Mouse (Mus musculus): ENCODE data around the gene Gm8797.
"Not testable (repeated sequence)": the region's sequence is repeated elsewhere in the genome, so short reads cannot be mapped to it uniquely, and the experiment has no call there.

The Gm8797 gene

DNA sequence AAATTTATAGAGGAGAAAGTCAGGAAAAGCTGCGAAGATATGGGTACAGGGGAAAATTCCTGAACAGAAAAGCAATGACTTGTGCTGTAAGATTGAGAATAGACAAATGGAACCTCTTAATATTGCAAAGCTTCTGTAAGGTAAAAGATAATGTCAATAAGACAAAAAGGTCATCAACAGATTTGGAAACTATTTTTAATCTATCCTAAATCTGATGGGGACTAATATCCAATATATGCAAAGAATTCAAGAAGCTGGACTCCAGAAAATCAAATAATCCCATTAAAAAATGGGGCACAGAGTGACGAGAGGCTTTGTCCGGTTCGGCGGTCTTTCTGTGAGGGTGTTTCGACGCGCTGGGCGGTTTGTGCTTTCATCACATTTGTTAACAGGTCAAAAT is at the start of gene Gm8797:
Gene Gm8797 (plus strand): TSS at position 301 of the 400 bp plus-strand sequence.
- in situ Hi-C loops (cut with MboI, MseI) = not testable (repeated sequence)

DNA sequence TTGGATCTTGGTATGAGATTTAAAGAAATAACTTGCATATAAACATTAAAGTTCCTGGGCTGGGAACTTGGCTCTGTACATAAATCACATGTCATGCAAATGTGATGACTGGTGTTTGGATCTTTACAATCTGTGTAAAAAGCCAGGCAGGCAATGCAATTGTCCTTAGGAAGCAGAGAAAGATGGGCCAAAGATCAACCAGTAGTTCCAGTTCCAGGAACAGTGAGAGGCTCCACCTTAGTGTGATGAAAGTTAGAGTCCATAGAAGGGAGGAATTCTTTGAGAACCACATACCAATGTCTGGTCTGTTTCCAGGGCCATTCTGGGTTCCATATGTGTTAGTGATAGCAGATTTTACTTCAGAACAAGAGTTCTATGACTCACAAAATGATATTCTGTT is 36.1 kb upstream of the Gm8797 start:
- in situ Hi-C loops (cut with MboI, MseI) = no loop called here

DNA sequence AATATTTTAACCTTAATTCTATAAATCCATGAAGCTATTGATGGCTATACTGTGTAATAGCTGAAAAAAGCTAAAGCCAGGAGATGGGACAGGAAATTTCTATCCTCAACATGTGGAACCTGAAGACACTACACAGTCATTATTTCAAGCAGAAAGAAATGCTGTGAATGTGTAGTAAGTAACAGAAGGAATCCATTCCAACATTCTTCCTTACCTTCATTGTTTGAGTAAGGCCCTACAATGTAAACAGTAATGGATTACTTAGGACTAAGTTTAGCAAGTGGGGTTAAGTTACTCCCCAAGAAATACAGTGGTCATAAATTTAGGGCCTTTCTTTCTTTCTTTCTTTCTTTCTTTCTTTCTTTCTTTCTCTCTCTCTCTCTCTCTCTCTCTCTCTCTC is 17.7 kb upstream of the Gm8797 start:
- in situ Hi-C loops (cut with MboI, MseI) = no loop called here

DNA sequence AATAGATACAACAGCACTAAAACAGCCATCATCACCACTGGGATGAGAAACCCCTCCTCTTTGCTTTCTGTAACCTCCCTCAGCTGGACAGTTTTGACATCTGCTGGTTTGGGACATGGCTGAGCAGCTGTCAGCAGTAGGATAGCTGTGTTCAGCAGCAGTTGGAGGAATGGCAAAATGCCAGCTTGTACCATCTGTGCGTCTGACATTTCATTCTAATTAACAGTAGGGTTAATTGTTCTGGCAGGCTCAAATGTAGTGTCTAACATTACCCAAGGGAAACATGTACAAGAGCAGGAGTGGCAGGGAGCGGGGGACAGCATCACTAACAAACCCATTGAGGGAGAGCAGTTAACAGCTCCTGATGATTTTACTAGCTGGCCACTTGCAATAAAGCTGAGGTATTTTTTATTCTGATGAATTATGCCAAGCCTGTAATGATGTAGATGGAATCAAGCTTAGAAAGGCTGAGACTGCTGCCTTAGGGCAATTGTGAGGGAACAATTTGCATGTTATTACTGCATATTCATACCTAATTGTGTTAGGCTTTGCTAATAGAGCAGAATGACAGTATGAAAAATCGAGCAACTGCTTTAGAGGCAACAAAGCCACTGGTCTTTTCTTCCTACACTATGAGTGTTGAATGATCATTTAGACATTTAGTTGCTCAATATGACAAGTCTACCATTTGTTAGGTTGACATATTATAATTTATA is 4.3 kb downstream of the Gm8797 start:
- in situ Hi-C loops (cut with MboI, MseI) = no loop called here

DNA sequence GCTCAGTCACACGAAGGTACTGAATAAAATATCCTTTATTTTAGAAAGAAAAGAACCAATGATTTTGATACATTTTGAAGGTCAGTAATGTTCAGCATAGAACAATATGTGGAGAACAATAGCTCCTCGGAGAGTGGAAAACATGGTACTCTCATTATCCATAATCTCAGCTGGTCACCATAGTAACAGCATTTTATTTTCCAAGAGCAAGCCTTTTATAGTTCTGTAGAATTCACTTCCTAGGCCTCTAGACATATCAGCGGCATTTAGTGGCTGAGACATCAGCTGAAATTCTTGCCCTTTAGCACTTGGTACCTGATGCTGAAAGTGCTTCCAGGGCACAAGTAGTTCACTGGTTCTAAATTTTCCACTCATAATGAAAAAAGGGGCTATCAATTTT is 15.7 kb downstream of the Gm8797 start:
- in situ Hi-C loops (cut with MboI, MseI) = no loop called here

DNA sequence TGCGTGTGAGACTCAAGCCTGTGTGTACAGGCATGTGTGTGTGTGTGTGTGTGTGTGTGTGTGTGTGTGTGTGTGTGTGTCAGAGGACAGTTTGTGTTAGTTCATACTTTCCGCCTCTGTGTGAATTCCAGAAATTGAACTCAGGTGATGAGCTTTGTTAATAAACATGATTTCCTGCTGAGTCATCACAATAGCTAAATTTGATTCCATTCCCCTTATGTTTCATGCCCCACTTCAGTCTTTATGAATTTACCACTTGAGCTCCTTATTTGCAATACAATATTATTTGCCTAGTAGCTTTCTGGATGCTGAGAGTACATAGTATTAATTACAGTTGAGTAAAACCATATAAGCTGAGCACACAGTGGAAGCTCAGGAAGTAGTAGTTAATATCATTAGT is 26.3 kb downstream of the Gm8797 start:
- in situ Hi-C loops (cut with MboI, MseI) = no loop called here

Data from T-helper 2 cell (primary cell).